Mouse (Mus musculus) ES-Bruce4 (cell line): ENCODE results near the gene Myh7b. TPM values are rescaled to one million over a fixed set of nuclear protein-coding genes. Genes with fewer than 3 reads are reported as not detected.

Source experiments
- H3K27ac ChIP-seq: 2 replicates; pipeline ENCODE4 v1.5.1; 2012; ENCODE audit warnings: low read length, inconsistent platforms; ENCODE audit not compliant: insufficient read depth
- H3K27me3 ChIP-seq: 2 replicates; pipeline ENCODE4 v1.6.1; 2012; ENCODE audit warnings: mild to moderate bottlenecking, low read length, inconsistent platforms; ENCODE audit not compliant: control insufficient read depth, poor library complexity, insufficient read depth, severe bottlenecking
- H3K36me3 ChIP-seq: 2 replicates; pipeline ENCODE4 v1.6.1; 2012; ENCODE audit warnings: inconsistent platforms, mild to moderate bottlenecking, low read length, moderate library complexity; ENCODE audit not compliant: control insufficient read depth, poor library complexity, insufficient read depth, severe bottlenecking
- H3K4me1 ChIP-seq: one replicate; pipeline ENCODE4 v1.8.1; 2011; ENCODE audit warnings: low read length; ENCODE audit not compliant: control insufficient read depth, insufficient read depth
- H3K4me3 ChIP-seq: 2 replicates; pipeline ENCODE4 v1.5.1; 2011; ENCODE audit warnings: low read depth, mild to moderate bottlenecking, low read length
- H3K9ac ChIP-seq: 2 replicates; pipeline ENCODE4 v1.6.1; 2012; ENCODE audit warnings: low read depth, mild to moderate bottlenecking, inconsistent platforms; ENCODE audit not compliant: poor library complexity, severe bottlenecking
- H3K9me3 ChIP-seq: replicated peaks from 2 replicates; pipeline ENCODE4 v1.6.1; 2012; ENCODE audit warnings: mild to moderate bottlenecking, low read length, inconsistent platforms; ENCODE audit not compliant: control insufficient read depth, poor library complexity, insufficient read depth, severe bottlenecking
- CTCF ChIP-seq: IDR thresholded peaks from one replicate; pipeline ENCODE4 v1.8.1; 2011; ENCODE audit warnings: low read depth, low read length
- EP300 ChIP-seq: IDR thresholded peaks from 2 replicates; pipeline ENCODE4 v1.6.1; 2011; ENCODE audit warnings: low read depth, low read length; ENCODE audit not compliant: insufficient read depth
- POLR2A ChIP-seq: IDR thresholded peaks from one replicate; pipeline ENCODE4 v1.8.1; 2011; ENCODE audit warnings: low read length; ENCODE audit not compliant: insufficient read depth
- polyA plus RNA-seq: library from polyadenylated mRNA; stranded (reverse); fragments of >200 nt; gene quantifications from 2 replicates; pipeline ENCODE4 v1.2.4, GENCODE M21; 2011; ENCODE audit warnings: low read depth; ENCODE audit not compliant: missing spikeins, insufficient read depth, insufficient read length

Myh7b gene
- polyA plus RNA-seq, 1 experiment = 1.0 TPM

DNA sequence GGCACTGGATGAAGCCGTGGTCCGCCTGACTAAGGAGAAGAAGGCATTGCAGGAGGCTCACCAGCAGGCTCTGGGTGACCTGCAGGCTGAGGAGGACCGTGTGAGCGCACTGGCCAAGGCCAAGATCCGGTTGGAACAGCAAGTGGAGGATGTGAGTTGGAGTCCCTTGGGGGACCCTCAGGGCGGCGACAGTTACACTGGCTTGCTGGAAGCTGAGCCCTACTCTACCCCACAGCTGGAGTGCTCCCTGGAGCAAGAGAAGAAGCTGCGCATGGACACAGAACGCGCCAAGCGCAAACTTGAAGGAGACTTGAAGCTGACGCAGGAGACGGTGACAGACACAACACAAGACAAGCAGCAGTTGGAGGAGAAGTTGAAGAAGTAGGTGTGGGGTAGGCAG is 17.5 kb downstream of the Myh7b start:
- Histone ChIP-seq H3K9ac (no peak overlapping the region; the same call in 1 of the 2 replicates), H3K4me3 (no peak overlapping the region), H3K27ac (no peak overlapping the region), H3K36me3 (no peaks in the 10 kb centered on the region), H3K4me1 (no peaks in the 10 kb centered on the region), H3K9me3 (no peaks in the 10 kb centered on the region), H3K27me3 (no peaks in the 10 kb centered on the region)
- TF ChIP-seq CTCF (no peak), EP300 (no peak), POLR2A (no peak)

DNA sequence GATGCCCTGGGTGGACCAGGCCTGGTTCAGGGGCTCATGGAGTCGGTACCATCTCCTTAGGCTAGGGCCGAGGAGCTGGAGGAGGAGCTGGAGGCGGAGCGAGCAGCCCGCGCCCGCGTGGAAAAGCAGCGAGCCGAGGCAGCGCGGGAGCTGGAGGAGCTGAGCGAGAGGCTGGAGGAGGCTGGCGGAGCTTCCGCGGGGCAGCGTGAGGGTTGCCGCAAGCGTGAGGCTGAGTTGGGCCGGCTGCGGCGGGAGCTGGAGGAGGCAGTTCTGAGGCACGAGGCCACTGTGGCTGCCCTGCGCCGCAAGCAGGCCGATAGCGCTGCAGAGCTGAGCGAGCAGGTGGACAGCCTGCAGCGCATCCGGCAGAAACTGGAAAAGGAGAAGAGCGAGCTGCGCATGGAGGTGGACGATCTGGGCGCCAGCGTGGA is 18.2 kb downstream of the Myh7b start:
- Histone ChIP-seq H3K36me3 (no peaks in the 10 kb centered on the region), H3K27me3 (no peaks in the 10 kb centered on the region), H3K9me3 (no peaks in the 10 kb centered on the region), H3K9ac (peak overlapping the region; percentile 12), H3K4me1 (no peaks in the 10 kb centered on the region), H3K27ac (no peak overlapping the region), H3K4me3 (peak overlapping the region; percentile 38)
- TF ChIP-seq EP300 (no peak), POLR2A (no peak)

DNA sequence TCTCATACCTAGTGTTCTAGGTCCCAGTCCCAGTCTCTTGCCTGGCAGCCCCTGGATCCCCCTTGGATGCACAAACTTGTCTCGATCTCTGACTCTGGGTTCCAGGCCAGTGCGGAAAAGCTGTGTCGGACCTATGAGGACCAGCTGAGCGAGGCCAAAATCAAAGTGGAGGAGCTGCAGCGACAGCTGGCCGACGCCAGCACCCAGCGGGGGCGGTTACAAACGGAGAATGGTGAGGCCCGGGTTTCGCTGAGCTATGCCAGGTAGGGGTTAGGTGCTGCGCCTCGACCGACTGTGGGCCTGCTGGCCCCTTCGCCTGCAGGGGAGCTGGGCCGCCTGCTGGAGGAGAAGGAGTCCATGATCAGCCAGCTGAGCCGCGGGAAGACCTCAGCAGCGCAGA is 19.1 kb downstream of the Myh7b start:
- TF ChIP-seq POLR2A = no peak
- no peak for TF ChIP-seq CTCF
- TF ChIP-seq EP300 = no peak
- no peaks in the 10 kb centered on the region for H3K36me3 ChIP-seq
- no peak overlapping the region for H3K27ac ChIP-seq
- no peaks in the 10 kb centered on the region for H3K4me1 ChIP-seq
- H3K4me3 ChIP-seq = peak overlapping the region; percentile 56
- H3K9ac ChIP-seq = peak overlapping the region; percentile 17; the same call in 1 of the 2 replicates
- no peaks in the 10 kb centered on the region for H3K9me3 ChIP-seq
- H3K27me3 ChIP-seq = no peaks in the 10 kb centered on the region

DNA sequence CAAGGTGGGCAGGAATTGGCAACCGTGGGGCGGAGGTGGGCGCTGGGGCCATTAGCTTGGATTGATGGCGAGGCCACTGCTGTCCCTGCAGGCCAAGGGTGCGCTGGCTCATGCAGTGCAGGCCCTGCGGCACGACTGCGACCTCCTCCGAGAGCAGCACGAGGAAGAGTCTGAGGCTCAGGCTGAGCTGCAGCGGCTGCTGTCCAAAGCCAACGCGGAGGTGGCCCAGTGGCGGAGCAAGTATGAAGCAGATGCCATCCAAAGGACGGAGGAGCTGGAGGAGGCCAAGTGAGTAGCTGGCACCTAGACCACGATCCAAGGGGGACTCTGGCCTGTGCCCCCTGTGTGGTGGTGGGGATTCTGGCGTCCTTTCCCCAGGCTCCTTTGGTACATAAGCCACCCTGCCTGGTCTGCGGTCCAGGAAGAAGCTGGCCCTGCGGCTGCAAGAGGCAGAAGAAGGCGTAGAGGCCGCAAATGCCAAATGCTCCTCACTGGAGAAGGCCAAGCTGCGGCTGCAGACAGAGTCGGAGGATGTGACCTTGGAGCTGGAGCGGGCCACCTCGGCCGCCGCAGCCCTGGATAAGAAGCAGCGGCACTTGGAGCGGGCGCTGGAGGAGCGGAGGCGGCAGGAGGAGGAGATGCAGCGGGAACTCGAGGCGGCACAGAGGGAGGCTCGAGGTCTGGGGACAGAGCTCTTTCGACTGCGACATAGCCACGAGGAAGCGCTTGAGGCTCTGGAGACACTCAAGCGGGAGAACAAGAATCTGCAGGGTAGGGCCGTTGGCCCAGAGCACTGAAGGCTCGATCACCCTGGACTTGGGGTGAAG is 19.8 kb downstream of the Myh7b start:
- Histone ChIP-seq H3K4me3 (peak overlapping the region; percentile 56), H3K9ac (peak overlapping the region; percentile 17; the same call in 1 of the 2 replicates), H3K36me3 (no peaks in the 10 kb centered on the region), H3K27me3 (no peaks in the 10 kb centered on the region), H3K4me1 (no peaks in the 10 kb centered on the region), H3K27ac (no peak overlapping the region), H3K9me3 (no peaks in the 10 kb centered on the region)
- TF ChIP-seq POLR2A = no peak

DNA sequence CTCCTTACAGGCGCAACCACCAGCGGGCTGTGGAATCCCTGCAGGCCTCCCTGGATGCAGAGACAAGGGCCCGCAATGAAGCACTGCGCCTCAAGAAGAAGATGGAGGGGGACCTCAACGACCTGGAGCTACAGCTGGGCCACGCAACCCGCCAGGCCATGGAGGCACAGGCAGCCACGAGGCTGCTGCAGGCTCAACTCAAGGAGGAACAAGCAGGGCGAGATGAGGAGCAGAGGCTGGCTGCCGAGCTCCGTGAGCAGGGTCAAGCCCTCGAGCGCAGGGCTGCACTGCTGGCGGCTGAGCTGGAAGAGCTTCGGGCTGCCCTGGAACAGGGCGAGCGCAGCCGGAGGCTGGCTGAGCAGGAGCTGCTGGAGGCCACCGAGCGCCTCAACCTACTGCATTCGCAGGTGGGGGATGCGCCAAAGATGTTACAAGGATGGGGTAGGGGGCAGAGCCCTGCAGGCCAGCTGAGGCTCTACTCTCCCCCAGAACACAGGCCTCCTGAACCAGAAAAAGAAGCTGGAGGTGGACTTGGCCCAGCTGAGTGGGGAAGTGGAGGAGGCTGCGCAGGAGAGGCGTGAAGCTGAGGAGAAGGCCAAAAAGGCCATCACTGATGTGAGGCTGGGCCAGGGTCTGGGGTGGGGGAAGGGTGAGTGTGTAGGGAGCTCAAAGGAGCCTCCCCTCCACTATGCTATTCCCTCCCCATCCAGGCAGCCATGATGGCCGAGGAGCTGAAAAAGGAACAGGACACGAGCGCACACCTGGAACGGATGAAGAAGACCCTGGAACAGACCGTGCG is 21.3 kb downstream of the Myh7b start:
- Histone ChIP-seq H3K36me3 (no peaks in the 10 kb centered on the region), H3K27ac (no peak overlapping the region), H3K27me3 (no peaks in the 10 kb centered on the region), H3K9me3 (no peaks in the 10 kb centered on the region), H3K9ac (peak overlapping the region; percentile 10; the same call in 1 of the 2 replicates), H3K4me1 (no peaks in the 10 kb centered on the region), H3K4me3 (peak overlapping the region; percentile 27)
- no peak for TF ChIP-seq EP300
- TF ChIP-seq POLR2A = no peak
- TF ChIP-seq CTCF = no peak

DNA sequence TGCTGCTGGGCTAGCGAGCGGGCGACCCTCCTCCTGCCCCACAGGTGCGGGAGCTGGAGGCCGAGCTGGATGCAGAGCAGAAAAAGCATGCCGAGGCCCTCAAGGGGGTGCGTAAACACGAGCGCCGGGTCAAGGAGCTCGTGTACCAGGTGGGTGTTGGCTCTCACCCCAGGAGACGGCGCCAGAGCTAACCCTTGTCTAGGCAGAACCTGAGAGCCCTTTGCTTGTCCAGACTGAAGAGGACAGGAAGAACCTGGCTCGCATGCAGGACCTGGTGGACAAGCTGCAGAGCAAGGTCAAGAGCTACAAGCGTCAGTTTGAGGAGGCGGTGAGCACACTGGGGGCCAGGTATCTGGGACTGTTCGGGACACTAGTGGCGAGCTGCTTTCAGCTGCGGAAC is 22.1 kb downstream of the Myh7b start:
- no peaks in the 10 kb centered on the region for H3K9me3 ChIP-seq
- H3K9ac ChIP-seq = peak overlapping the region; percentile 10; the same call in 1 of the 2 replicates
- H3K27ac ChIP-seq = no peak overlapping the region
- H3K36me3 ChIP-seq = no peaks in the 10 kb centered on the region
- H3K4me3 ChIP-seq = peak overlapping the region; percentile 27
- H3K27me3 ChIP-seq = no peaks in the 10 kb centered on the region
- no peaks in the 10 kb centered on the region for H3K4me1 ChIP-seq
- TF ChIP-seq POLR2A (no peak), EP300 (no peak), CTCF (no peak)
